Mouse (Mus musculus) ES-E14 (cell line): ENCODE measurements around the gene Rps6ka1. TPM values are rescaled to one million over a fixed set of nuclear protein-coding genes. Genes with fewer than 3 reads are reported as not detected.
A peak's percentile ranks its signal among the peaks of the same experiment; 100 is the strongest.
"Not testable (repeated sequence)": the region's sequence is repeated elsewhere in the genome, so short reads cannot be mapped to it uniquely, and the experiment has no call there.

Experiments
- DNase-seq: peaks from one replicate; pipeline ENCODE4 v3.0.0-alpha.2; 2013; ENCODE audit warnings: low read depth, low spot score
- H3K27ac ChIP-seq: 2 replicates; pipeline ENCODE4 v1.5.1; 2012; ENCODE audit warnings: low read depth, mild to moderate bottlenecking, low read length, moderate library complexity, mixed read lengths; ENCODE audit not compliant: poor library complexity, insufficient read depth, severe bottlenecking
- H3K36me3 ChIP-seq: 2 replicates; pipeline ENCODE4 v1.6.1; 2012; ENCODE audit warnings: mild to moderate bottlenecking, low read length, moderate library complexity, mixed read lengths; ENCODE audit not compliant: control insufficient read depth, poor library complexity, insufficient read depth, severe bottlenecking
- H3K4me1 ChIP-seq, 2 experiments: fragments of 150-350 bp in 1 of 2; sonication (generic) in 1 of 2; 2 replicates each; pipeline ENCODE4 v1.6.1; 2012; ENCODE audit warnings: low read length in 2 of 2, mild to moderate bottlenecking in 1 of 2, mixed read lengths in 1 of 2; ENCODE audit not compliant: control insufficient read depth in 2 of 2, insufficient read depth in 2 of 2, poor library complexity in 1 of 2
- H3K4me3 ChIP-seq, 2 experiments: fragments of 150-350 bp in 1 of 2; sonication (generic) in 1 of 2; 2 replicates each; pipeline ENCODE4 v1.5.1; 2012; ENCODE audit warnings: low read length in 2 of 2, low read depth in 1 of 2, mild to moderate bottlenecking in 1 of 2, mixed read lengths in 1 of 2; ENCODE audit not compliant: insufficient read depth in 1 of 2, poor library complexity in 1 of 2, severe bottlenecking in 1 of 2
- H3K9ac ChIP-seq: 2 replicates; pipeline ENCODE4 v1.6.1; 2012; ENCODE audit warnings: low read depth, mild to moderate bottlenecking, low read length, mixed read lengths; ENCODE audit not compliant: poor library complexity, insufficient read depth, severe bottlenecking
- H3K9me3 ChIP-seq: fragments of 150-350 bp; sonication (generic); 2 replicates; pipeline ENCODE4 v1.6.1; 2012; ENCODE audit warnings: low read depth, mild to moderate bottlenecking, low read length; ENCODE audit not compliant: control insufficient read depth, insufficient read depth
- CHD2 ChIP-seq: IDR thresholded peaks from 2 replicates; pipeline ENCODE4 v1.6.1; 2014; ENCODE audit warnings: mild to moderate bottlenecking, low read depth, low read length, inconsistent platforms
- HCFC1 ChIP-seq: IDR thresholded peaks from 2 replicates; pipeline ENCODE4 v1.6.1; 2012; ENCODE audit warnings: low read length, inconsistent platforms, borderline replicate concordance; ENCODE audit not compliant: insufficient read depth
- MAFK ChIP-seq: IDR thresholded peaks from 2 replicates; pipeline ENCODE4 v1.6.1; 2014; ENCODE audit warnings: mild to moderate bottlenecking, low read depth, low read length, inconsistent platforms; ENCODE audit not compliant: insufficient read depth
- ZC3H11A ChIP-seq: IDR thresholded peaks from 2 replicates; pipeline ENCODE4 v1.6.1; 2012; ENCODE audit warnings: low read depth, mild to moderate bottlenecking, inconsistent platforms, low read length, borderline replicate concordance
- ZNF384 ChIP-seq: IDR thresholded peaks from 2 replicates; pipeline ENCODE4 v1.6.1; 2012; ENCODE audit warnings: low read depth, low read length, inconsistent platforms
- in situ Hi-C, 2 experiments: fragments of 600-800 bp; cut with MboI; formaldehyde crosslinking; loops; one replicate each; pipeline ENCODE4 v1.15.1; 2025; ENCODE audit warnings: low sequenced_read_pairs in 2 of 2, inconsistent platforms in 1 of 2; ENCODE audit not compliant: unreplicated experiment in 2 of 2
- total RNA-seq: library from RNA; depleted of rRNA; stranded (reverse); fragments of 300-350 nt; gene quantifications from 2 replicates; pipeline ENCODE4 v1.2.3, GENCODE M21; 2012

Rps6ka1 gene
- total RNA-seq, 1 experiment = 87.1 TPM

DNA sequence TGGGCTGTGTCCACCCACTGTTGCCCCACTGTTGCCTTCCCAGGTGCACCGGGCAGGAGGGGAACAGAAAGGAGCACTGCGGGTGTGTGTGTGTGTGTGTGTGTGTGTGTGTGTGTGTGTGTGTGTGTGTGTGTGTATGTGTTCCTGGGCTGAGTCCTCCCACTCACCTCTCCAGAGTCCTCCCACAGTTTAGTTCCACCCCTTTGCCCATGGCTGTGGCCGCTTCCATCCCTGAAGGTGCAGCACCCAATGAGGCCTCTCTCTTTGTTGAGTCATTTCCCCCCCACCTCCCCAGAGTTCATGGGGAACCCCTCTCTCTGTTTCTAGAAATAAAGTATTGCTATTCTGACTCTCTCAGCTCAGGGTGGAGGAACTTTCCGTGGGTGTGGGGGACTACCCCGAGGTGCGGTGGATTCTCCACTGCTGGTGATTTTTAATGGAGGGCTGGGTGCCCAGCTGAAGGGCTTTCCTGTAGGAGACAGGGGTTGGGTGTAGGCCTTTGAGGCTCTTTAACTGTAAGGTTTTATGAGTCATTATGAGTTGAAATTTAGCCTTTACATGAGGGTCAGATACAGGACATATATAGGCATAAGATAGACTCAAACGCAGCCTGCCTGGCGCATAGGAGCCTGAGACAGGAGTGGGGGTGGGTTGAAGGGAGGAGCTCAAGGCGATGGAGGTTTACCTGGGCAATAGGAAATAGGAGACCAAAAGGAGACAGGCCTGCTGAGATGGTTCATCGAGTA is 44.4 kb downstream of the Rps6ka1 start:
- H3K4me1 ChIP-seq = peaks cover 0 to 13% of the 10 kb centered on the region in 2 experiments; a peak in 2 of 4 replicates
- DNase-seq = no peak
- no peaks in the 10 kb centered on the region for H3K9me3 ChIP-seq
- H3K36me3 ChIP-seq = peaks cover 10% of the 10 kb centered on the region
- H3K4me3 ChIP-seq = no peak overlapping the region
- H3K9ac ChIP-seq = no peak overlapping the region
- H3K27ac ChIP-seq = no peak overlapping the region
- TF ChIP-seq CHD2 = no peak
- TF ChIP-seq ZC3H11A = no peak
- TF ChIP-seq HCFC1 = no peak
- TF ChIP-seq MAFK = no peak
- no peak for TF ChIP-seq ZNF384
- in situ Hi-C loops = loop anchor here in 1 of 2 experiments (25.0 kb wide), 1 partner anchor 256 kb away; the partner anchor contains the start of gene Gpn2

DNA sequence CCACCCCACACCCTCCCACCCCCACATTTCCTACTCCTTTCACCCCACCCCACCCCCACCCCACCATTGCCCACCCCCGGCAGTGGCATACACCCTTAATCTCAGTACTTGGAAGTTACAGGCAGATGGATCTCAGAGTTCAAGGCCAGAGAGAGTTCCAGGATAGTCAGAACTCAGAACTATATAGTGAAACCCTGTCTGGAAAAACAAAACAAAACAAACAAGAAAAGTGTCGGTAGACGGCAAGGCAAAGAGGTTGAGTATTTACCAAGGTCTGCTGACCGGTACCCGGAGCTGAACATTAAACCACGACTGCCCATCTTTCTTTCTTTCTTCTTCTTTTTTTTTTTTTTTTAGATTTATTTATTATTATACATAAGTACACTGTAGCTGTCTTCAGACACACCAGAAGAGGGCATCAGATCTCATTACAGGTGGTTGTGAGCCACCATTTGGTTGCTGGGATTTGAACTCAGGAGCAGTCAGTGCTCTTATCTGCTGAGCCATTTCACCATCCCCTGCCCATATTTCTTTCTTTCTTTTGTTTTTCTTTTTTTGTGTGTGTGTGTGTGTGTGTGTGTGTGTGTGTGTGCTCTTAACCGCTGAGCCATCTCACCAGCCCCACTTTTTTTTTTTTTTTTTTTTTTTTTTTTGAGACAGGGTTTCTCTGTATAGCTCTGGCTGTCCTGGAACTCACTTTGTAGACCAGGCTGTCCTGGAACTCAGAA is 45.7 kb downstream of the Rps6ka1 start:
- H3K9me3 ChIP-seq, DNase-seq, H3K9ac ChIP-seq, H3K4me3 ChIP-seq, H3K36me3 ChIP-seq: not testable (repeated sequence)
- in situ Hi-C loops = loop anchor here in 1 of 2 experiments (25.0 kb wide), 1 partner anchor 255 kb away; the partner anchor contains the start of gene Gpn2
- Histone ChIP-seq H3K4me1 (peaks cover 0 to 13% of the 10 kb centered on the region in 2 experiments; a peak in 2 of 4 replicates), H3K27ac (peak overlapping the region; percentile 96; the same call in 1 of the 2 replicates)

DNA sequence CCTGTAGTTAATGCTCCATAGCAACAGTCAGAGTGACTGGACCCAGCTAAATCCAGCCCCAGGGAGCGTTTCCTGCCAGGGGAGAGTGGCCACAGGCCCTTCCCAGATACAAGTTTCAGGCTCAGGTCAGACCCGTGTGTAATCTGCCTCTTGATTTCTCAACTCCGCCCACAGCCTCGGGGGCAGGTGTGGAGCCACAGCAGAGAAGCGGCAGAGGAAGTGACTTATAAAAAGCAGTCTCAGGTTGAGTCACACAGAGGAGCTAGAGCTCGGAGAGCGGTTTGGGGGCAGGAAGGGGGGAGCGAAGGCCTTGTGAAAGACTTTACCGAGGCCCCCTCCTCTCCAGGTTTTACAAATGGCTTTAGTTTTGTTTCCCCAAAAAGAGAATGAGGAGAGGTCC is 46.6 kb downstream of the Rps6ka1 start:
- Histone ChIP-seq H3K9me3 (no peaks in the 10 kb centered on the region), H3K9ac (peak overlapping the region; percentile 50; the same call in 1 of the 2 replicates), H3K4me1 (peaks cover 0 to 13% of the 10 kb centered on the region in 2 experiments; a peak in 2 of 4 replicates), H3K27ac (peak overlapping the region; percentile 96), H3K36me3 (no peaks in the 10 kb centered on the region), H3K4me3 (no peak overlapping the region)
- DNase-seq = peak; percentile 96
- TF ChIP-seq ZC3H11A = no peak
- no peak for TF ChIP-seq HCFC1
- TF ChIP-seq CHD2 = no peak
- TF ChIP-seq ZNF384 = no peak
- TF ChIP-seq MAFK = no peak
- in situ Hi-C loops = loop anchor here in 1 of 2 experiments (25.0 kb wide), 1 partner anchor 254 kb away; the partner anchor contains the start of gene Gpn2

DNA sequence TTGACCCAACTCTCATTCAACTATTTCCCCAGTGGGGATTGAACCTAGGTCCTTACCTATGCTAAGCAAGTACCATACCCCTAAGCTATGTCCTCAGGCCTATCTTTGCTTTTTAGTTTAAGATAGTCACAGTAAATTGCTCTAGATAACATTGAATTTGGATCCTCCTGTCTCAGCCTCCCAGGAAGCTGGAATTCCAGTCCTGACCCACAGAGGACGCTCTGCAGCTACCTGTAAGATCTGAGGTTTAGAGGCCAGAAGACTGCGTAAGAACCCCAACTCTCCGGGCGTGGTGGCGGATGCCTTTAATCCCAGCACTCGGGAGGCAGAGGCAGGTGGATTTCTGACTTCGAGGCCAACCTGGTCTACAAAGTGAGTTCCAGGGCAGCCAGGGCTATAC is 47.1 kb downstream of the Rps6ka1 start:
- no peak for DNase-seq
- H3K9ac ChIP-seq = no peak overlapping the region
- H3K36me3 ChIP-seq = no peaks in the 10 kb centered on the region
- TF ChIP-seq CHD2 = no peak
- TF ChIP-seq ZC3H11A = no peak
- TF ChIP-seq HCFC1 = no peak
- no peak for TF ChIP-seq ZNF384
- TF ChIP-seq MAFK = no peak
- H3K4me1 ChIP-seq = peaks cover 0 to 13% of the 10 kb centered on the region in 2 experiments; a peak in 2 of 4 replicates
- no peak overlapping the region for H3K4me3 ChIP-seq
- in situ Hi-C loops = loop anchor here in 1 of 2 experiments (25.0 kb wide), 1 partner anchor 253 kb away; the partner anchor contains the start of gene Gpn2
- peak overlapping the region; percentile 96 for H3K27ac ChIP-seq
- H3K9me3 ChIP-seq = no peaks in the 10 kb centered on the region
